Mouse (Mus musculus): ENCODE results near the gene Alkbh3. TPM values are rescaled to one million over a fixed set of nuclear protein-coding genes. Genes with fewer than 3 reads are reported as not detected.

Alkbh3 gene
- polyA plus RNA-seq, 1 experiment from 2014 or later: 46.3 TPM

DNA sequence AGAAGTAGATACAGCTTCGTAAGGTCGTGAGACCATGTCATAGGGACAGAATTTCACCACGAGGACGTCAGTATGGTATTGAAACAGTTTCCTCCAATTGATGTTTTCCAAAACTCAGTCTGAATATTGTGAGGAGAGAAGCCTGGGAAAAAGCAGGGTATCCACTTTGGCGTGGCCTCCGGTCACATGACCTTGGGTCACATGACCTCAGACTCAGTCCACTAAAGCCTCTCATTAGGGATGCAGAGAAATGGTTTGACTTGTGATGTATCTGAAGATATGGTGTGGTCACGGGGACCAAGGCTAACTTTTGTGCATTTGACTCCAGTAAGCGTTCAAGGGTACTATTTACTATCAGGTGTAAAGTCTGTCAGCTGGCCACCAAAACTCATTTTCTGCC, 51.3 kb downstream of the Alkbh3 start:
- no peaks in the 10 kb centered on the region for H3K36me3 ChIP-seq
- peaks cover 40% of the 10 kb centered on the region for H3K4me1 ChIP-seq (replicated peaks)
- no peak for ATAC-seq (ENCODE audit: low FRiP score)
- no peak overlapping the region for H3K9ac ChIP-seq
- H3K27ac ChIP-seq: no peak overlapping the region
- H3K9me3 ChIP-seq: no peaks in the 10 kb centered on the region
- H3K27me3 ChIP-seq: peaks cover 43% of the 10 kb centered on the region
- H3K4me3 ChIP-seq: no peak overlapping the region
- H3K4me2 ChIP-seq: no peak overlapping the region
- 81% methylated on average over 8 of the region's 8 CpGs for WGBS

DNA sequence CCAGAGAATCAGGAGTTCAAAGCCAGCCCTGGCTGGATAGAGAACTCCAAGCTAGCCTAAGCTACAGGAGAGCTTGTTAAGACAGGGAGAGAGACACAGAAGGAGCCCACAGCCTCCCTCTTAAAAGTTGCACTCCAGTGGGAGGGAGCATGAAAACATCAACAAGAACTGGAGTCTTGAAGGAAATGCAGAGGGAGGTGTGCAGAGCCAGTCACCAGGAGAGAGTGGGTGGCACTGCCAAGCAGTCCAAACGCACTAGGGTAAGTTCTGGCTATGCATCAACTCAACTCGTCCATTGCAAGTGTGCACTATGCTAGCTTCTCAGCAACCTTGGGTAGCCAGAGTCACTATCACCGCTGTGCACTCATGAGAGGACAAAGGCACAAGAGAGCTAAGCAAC, 52.4 kb downstream of the Alkbh3 start:
- no peak overlapping the region for H3K4me3 ChIP-seq
- H3K9ac ChIP-seq: no peak overlapping the region
- ATAC-seq (ENCODE audit: low FRiP score): no peak
- H3K27ac ChIP-seq: peak overlapping the region; percentile 76; the same call in 1 of the 2 replicates
- peaks cover 40% of the 10 kb centered on the region for H3K4me1 ChIP-seq (replicated peaks)
- H3K36me3 ChIP-seq: no peaks in the 10 kb centered on the region
- H3K4me2 ChIP-seq: no peak overlapping the region
- WGBS: 72% methylated on average over 3 of the region's 3 CpGs
- H3K9me3 ChIP-seq: no peaks in the 10 kb centered on the region
- H3K27me3 ChIP-seq: peaks cover 54% of the 10 kb centered on the region

DNA sequence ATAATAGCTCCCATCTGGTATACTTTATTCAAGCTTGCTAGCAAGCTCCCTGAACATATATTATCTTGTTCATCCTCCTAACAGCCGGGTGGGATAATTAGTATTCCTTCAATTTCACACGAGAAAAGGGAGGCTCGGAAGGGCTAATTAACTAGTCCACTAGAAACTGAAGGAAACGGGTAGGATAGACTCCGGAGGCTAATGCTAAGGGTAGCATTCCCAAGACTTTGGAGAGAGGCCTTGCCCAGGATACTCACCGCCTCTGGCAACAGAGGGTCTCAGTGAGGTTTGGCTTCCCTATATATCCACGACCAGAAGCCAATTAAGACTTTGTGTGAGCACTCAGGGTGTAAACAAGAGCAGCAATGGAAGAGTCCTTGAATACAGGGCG, 52.8 kb downstream of the Alkbh3 start:
- Histone ChIP-seq H3K4me2 (peak overlapping the region; percentile 98), H3K4me3 (no peak overlapping the region), H3K9ac (no peak overlapping the region), H3K9me3 (no peaks in the 10 kb centered on the region), H3K27ac (peak overlapping the region; percentile 76), H3K4me1 (replicated peaks) (peaks cover 40% of the 10 kb centered on the region), H3K36me3 (no peaks in the 10 kb centered on the region), H3K27me3 (peaks cover 58% of the 10 kb centered on the region)
- ATAC-seq (ENCODE audit: low FRiP score): no peak
- WGBS: 37% methylated on average over 8 of the region's 8 CpGs

DNA sequence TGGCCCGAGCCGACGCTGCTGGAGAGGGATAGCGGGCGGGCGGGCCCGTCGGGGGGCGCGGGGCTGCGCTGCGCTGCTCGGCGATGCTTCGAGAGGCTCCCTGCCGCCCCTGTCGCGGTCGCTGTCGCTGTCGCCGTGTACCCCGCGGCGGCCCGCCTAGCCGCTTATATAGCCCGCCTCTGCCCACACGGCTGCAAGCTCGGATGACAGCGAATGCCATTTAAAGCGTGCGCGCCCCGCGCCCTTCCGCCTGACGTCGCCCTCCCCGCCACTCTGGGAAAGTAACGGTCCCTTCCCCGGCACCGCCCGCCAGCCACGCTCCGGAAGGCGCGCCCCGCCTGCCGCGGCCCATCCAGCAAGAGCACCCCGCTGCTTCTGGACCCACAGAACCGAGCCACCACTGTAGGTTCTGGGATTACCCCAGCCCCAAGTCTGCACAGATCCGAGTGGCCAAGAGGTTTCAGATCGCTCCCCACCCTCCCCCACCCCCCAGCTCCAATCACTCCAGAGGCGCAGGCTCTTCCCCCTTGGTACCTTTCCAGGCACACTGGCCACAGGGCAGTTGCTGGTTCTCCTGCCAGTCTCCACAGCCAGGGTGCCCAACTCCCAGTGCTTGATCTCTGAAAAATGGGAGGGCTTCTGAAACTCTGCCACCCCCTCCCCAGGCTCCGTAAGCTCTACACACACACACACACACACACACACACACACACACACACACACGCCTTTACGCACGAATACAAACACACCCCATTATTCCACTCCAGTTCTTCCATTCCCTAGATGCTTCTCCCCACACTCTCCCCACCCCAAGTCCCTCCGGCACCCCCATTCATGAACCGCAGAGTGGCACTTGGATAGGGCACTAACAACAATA, 53.5 kb downstream of the Alkbh3 start, which contains the start of gene Gm13889:
Gene Gm13889, minus strand, starts transcription at position 294 of the 877 bp plus-strand sequence.
- no peaks in the 10 kb centered on the region for H3K36me3 ChIP-seq
- ATAC-seq (ENCODE audit: low FRiP score): peak; percentile 64
- H3K4me1 ChIP-seq (replicated peaks): peaks cover 40% of the 10 kb centered on the region
- peaks cover 59% of the 10 kb centered on the region for H3K27me3 ChIP-seq
- H3K9me3 ChIP-seq: no peaks in the 10 kb centered on the region
- 3% methylated on average over 55 of the region's 62 CpGs for WGBS
- peak within 1 kb of the TSS; percentile 67 for H3K4me3 ChIP-seq
- peak within 1 kb of the TSS; percentile 98 for H3K4me2 ChIP-seq
- peak within 1 kb of the TSS; percentile 76 for H3K27ac ChIP-seq
- H3K9ac ChIP-seq: peak within 1 kb of the TSS; percentile 85

DNA sequence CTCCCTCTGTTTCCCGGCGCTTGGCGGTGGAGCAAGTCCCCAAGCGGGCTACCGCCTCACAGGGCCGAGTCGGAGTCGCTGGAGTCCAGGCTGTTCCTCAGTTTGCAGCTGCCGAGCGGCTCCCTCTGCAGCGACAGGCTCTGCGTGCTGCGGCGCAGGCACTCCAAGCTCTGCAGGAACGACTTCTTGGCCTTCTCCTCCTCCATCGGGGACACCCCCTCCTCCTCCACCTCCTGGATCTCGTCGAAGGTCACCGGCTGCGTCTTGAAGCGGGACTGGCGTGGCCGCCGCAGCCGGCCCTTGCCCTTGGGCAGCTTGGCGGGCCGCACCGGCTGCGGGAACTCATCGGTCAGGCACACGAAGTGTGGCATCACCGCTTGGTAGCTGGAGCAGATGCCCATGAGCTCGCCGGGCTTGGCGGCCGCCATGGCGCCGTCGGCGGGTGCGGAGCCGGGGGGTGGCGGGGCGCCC, 54.2 kb downstream of the Alkbh3 start:
- no peaks in the 10 kb centered on the region for H3K36me3 ChIP-seq
- H3K9ac ChIP-seq: peak overlapping the region; percentile 85
- no peaks in the 10 kb centered on the region for H3K9me3 ChIP-seq
- peaks cover 60% of the 10 kb centered on the region for H3K27me3 ChIP-seq
- under 1% methylated on average over 44 of the region's 44 CpGs for WGBS
- peak overlapping the region; percentile 67 for H3K4me3 ChIP-seq
- peak; percentile 65 for ATAC-seq (ENCODE audit: low FRiP score)
- H3K27ac ChIP-seq: peak overlapping the region; percentile 76
- H3K4me2 ChIP-seq: peak overlapping the region; percentile 98
- peaks cover 40% of the 10 kb centered on the region for H3K4me1 ChIP-seq (replicated peaks)

DNA sequence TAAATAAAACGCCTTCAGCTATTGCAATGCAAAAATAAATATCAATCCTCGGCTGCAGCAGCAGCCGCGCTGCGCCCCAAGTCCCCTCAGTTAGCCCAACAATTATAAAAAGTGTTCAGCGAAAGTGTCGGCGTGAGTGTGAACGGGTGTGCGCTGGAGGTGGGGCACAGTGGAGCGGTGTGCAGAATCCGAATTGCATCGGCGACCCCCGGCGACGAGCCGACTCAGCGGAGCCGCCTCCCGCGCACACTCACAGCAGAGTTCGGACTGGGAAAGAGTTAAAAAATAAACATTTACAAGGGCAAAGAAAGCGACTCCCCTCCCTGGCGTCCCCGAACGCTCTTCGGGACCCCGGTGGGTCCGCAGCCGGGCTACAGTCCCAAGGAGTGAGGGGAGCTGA, 54.7 kb downstream of the Alkbh3 start:
- peak overlapping the region; percentile 76 for H3K27ac ChIP-seq
- H3K4me3 ChIP-seq: peak overlapping the region; percentile 67
- peaks cover 60% of the 10 kb centered on the region for H3K27me3 ChIP-seq
- no peaks in the 10 kb centered on the region for H3K9me3 ChIP-seq
- H3K4me2 ChIP-seq: peak overlapping the region; percentile 98
- H3K9ac ChIP-seq: peak overlapping the region; percentile 85
- H3K36me3 ChIP-seq: no peaks in the 10 kb centered on the region
- WGBS: under 1% methylated on average over 31 of the region's 31 CpGs
- H3K4me1 ChIP-seq (replicated peaks): peaks cover 40% of the 10 kb centered on the region
- no peak for ATAC-seq (ENCODE audit: low FRiP score)

DNA sequence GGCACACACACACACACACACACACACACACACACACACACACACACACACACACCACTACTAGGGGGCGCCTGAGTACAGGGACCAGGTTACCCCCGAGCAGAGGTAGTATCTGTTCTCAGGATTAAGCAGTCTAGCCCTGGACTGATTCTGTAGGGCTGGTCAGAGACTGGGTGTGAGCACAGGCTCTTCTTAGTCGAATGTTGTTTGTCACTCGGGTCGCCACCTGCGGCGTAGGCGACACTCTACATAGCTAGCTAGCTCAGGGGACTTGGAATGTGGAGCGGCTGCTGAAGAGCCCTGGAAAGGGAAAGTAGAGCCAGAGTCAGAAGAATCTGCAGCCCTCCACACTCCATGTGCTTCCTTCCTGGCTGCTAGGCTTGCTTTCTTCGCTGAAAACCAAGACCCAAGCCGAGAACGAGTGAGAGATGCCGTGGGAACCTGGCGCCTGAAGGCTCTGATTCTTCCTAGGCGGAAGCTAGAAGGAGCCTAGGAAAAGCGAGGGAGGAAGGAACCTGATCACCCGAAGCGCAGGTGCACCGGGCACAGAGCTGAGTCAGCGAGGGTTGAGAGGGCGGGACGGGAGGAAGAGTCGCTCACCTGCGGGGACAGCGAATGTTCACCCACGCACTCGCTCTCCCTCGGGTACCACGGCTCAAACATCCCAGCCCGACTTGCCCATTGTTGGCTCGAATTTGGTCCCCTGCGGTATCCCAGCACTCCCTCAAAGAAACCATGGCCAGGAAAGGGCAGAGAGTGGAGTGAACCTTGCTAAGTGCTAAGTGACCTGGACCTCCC, 55.6 kb downstream of the Alkbh3 start:
- H3K4me1 ChIP-seq (replicated peaks): peaks cover 40% of the 10 kb centered on the region
- H3K9ac ChIP-seq: peak overlapping the region; percentile 85
- H3K9me3 ChIP-seq: no peaks in the 10 kb centered on the region
- no peaks in the 10 kb centered on the region for H3K36me3 ChIP-seq
- H3K27ac ChIP-seq: no peak overlapping the region
- H3K27me3 ChIP-seq: peaks cover 56% of the 10 kb centered on the region
- ATAC-seq (ENCODE audit: low FRiP score): no peak
- H3K4me2 ChIP-seq: peak overlapping the region; percentile 98
- WGBS: under 1% methylated on average over 31 of the region's 32 CpGs
- H3K4me3 ChIP-seq: peak overlapping the region; percentile 67

DNA sequence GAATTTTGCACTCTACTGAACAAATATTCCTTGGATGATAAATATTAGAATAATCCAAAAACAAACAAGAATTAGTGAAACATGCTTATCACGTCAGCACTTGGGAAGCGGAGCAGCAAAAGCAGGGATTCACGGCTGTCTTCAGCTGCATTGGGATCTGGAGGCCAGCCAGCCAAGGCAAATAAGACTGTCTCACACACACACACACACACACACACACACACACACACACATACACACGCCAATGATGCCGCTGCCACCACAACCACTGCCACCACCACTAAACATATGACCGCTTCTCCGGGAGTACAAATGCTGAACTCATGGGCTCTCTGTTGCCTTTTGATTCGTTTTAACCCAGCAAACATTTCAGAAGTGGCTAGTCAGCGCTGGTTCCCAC, 56.9 kb downstream of the Alkbh3 start:
- H3K9ac ChIP-seq: no peak overlapping the region
- H3K4me2 ChIP-seq: no peak overlapping the region
- no peak overlapping the region for H3K27ac ChIP-seq
- H3K9me3 ChIP-seq: no peaks in the 10 kb centered on the region
- H3K4me1 ChIP-seq (replicated peaks): peaks cover 40% of the 10 kb centered on the region
- H3K27me3 ChIP-seq: peaks cover 57% of the 10 kb centered on the region
- no peak overlapping the region for H3K4me3 ChIP-seq
- 75% methylated on average over 9 of the region's 9 CpGs for WGBS
- no peak for ATAC-seq (ENCODE audit: low FRiP score)
- no peaks in the 10 kb centered on the region for H3K36me3 ChIP-seq

DNA sequence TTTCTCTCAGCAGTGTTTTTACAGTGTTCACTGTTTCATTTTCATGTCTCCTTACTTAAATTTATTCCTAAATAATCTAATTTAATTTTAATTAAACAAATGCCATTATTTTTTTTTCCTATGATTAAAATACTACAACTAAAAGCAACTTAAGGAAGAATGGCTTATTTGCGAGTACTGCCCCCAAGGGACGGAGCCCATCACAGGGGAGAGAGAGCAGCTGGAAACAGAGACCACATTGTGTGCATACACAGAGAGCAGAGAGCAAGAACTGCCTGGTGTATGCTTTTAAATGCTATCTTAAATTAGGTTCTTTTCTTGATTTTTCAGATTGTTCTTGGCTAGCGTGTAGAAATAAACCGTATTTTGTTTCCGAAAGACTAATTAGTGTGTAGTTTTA, 63.6 kb downstream of the Alkbh3 start:
- Histone ChIP-seq H3K4me1 (replicated peaks) (no peaks in the 10 kb centered on the region), H3K9ac (no peak overlapping the region), H3K27me3 (peaks cover 9% of the 10 kb centered on the region; the same call in 1 of the 2 replicates), H3K9me3 (peaks cover 3% of the 10 kb centered on the region; the same call in 1 of the 2 replicates), H3K36me3 (0 out of 2 replicates have a peak, but pooled peaks cover 3% of the 10 kb centered on the region), H3K27ac (no peak overlapping the region), H3K4me2 (no peak overlapping the region), H3K4me3 (no peak overlapping the region)
- 70% methylated on average over 5 of the region's 5 CpGs for WGBS
- ATAC-seq (ENCODE audit: low FRiP score): no peak

DNA sequence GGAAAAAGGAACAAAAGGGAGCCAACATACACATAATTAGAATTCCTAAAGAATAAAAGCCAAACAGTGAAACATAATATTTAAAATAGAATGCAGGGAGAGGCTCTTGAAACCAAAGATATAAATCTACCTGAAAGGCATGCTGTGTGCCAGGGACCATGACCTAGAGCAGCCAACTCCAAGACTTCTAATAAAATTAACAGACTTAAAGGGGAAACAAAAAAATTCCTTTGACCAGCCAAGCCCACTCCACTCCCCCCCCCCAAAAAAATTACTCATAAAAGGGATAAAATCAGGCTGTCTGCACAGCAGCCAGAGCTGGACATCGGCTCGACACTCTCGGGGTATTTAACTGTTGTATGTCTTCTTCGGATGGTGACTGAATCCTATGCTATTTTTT, 65.8 kb downstream of the Alkbh3 start:
- Histone ChIP-seq H3K9ac (no peak overlapping the region), H3K4me1 (replicated peaks) (no peaks in the 10 kb centered on the region), H3K4me3 (no peak overlapping the region), H3K36me3 (0 out of 2 replicates have a peak, but pooled peaks cover 3% of the 10 kb centered on the region), H3K27me3 (0 out of 2 replicates have a peak, but pooled peaks cover 4% of the 10 kb centered on the region), H3K9me3 (peaks cover 3% of the 10 kb centered on the region; the same call in 1 of the 2 replicates), H3K27ac (no peak overlapping the region), H3K4me2 (no peak overlapping the region)
- ATAC-seq (ENCODE audit: low FRiP score): no peak
- WGBS: over 99% methylated on average over 4 of the region's 4 CpGs

DNA sequence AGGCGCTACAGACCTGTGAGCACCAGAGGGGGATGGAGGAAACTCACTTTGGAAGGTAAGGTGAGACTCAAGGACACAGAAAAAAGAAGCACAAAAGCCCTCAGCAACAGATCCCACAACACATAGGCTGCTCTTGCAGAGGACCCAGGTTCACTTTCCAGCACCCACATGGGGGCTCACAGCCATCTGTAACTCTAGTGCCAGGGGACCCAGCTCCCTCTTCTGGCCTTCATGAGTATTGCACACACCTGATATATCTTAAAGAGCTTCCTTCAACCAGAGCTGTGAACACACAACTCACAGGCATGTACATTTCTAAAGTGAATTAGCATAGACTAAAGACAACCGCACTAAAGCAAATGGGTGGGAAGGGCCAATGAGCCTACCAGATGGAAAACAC, 66.5 kb downstream of the Alkbh3 start:
- WGBS: 85% methylated on average over 2 of the region's 2 CpGs
- Histone ChIP-seq H3K9me3 (peaks cover 3% of the 10 kb centered on the region; the same call in 1 of the 2 replicates), H3K4me1 (replicated peaks) (no peaks in the 10 kb centered on the region), H3K4me2 (no peak overlapping the region), H3K36me3 (0 out of 2 replicates have a peak, but pooled peaks cover 3% of the 10 kb centered on the region), H3K27me3 (0 out of 2 replicates have a peak, but pooled peaks cover 4% of the 10 kb centered on the region), H3K27ac (no peak overlapping the region), H3K4me3 (no peak overlapping the region), H3K9ac (no peak overlapping the region)
- no peak for ATAC-seq (ENCODE audit: low FRiP score)

DNA sequence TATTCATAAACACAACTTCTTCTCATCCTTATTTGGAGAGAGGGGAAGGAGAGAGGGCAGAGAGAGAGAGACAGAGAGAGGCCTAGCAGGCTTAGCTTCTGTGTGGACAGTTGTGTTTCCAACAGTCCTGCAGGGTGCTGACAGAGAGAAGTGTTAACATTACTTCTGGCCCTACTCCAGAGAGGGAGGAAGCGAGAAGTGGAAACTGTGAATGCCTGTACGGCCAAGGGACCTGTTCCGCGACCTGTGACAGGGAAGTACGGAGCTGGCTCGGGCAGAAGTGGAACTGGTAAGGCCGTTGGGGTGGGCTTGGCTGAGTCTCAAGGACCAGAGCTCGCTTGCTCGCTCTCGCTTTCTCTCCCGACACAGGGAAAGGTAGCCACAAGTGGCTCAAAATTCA, 68.9 kb downstream of the Alkbh3 start:
- WGBS: 87% methylated on average over 11 of the region's 11 CpGs
- Histone ChIP-seq H3K4me2 (no peak overlapping the region), H3K9ac (no peak overlapping the region), H3K27ac (no peak overlapping the region), H3K27me3 (no peaks in the 10 kb centered on the region), H3K4me3 (no peak overlapping the region), H3K9me3 (peaks cover 3% of the 10 kb centered on the region; the same call in 1 of the 2 replicates), H3K4me1 (replicated peaks) (no peaks in the 10 kb centered on the region), H3K36me3 (0 out of 2 replicates have a peak, but pooled peaks cover 3% of the 10 kb centered on the region)
- ATAC-seq (ENCODE audit: low FRiP score): no peak
